Comparison of ENCODE assay signal across 33 mouse cellular contexts in genomic region chr2:70625761-70626160, GRCm38 (mm10). TPM values are rescaled to one million over a fixed set of nuclear protein-coding genes. Genes with fewer than 3 reads are reported as not detected.
DNase-seq lines count a peak whose midpoint lies in the region; ATAC-seq and TF ChIP-seq lines count a peak whose summit lies in the region.
"Had no signal": no experiment of that assay in that cellular context is flagged by ENCODE, and none has a peak within 500 bp of the region (broad histone marks: within the 10 kb centered on the region; RNA-seq: fewer than 3 reads in every experiment).

No protein-coding gene starts in this region.

- no peak overlapping the region for H3K4me3 ChIP-seq in lung, embryonic 14.5 days (ENCODE audit: low read depth, low read length)
- H3K4me3 ChIP-seq: embryonic facial prominence, embryonic 10.5 days; embryonic facial prominence, embryonic 13.5 days; erythroblast, embryonic 14.5 days; forebrain, embryonic 10.5 days; forebrain, embryonic 13.5 days; heart, adult 2 months; heart, embryonic 15.5 days had no signal

- H3K27ac ChIP-seq in lung, embryonic 14.5 days (ENCODE audit: low read depth) = no peak overlapping the region
- H3K27ac ChIP-seq: embryonic facial prominence, embryonic 10.5 days; embryonic facial prominence, embryonic 13.5 days; forebrain, embryonic 10.5 days; forebrain, embryonic 13.5 days; heart, adult 2 months; heart, embryonic 15.5 days; hindbrain, embryonic 14.5 days; hindbrain, postnatal 0 days had no signal

- no peak for TF ChIP-seq CTCF in lung, embryonic 14.5 days (IDR thresholded peaks at IDR 0.05; ENCODE audit: low read depth)

- no peak overlapping the region for H3K9ac ChIP-seq in lung, embryonic 14.5 days
- H3K9ac ChIP-seq: embryonic facial prominence, embryonic 13.5 days; forebrain, embryonic 13.5 days; heart, embryonic 15.5 days; hindbrain, embryonic 14.5 days had no signal

- H3K9me3 ChIP-seq in lung, embryonic 14.5 days (ENCODE audit: low read depth, low read length) = no peaks in the 10 kb centered on the region
- H3K9me3 ChIP-seq: embryonic facial prominence, embryonic 10.5 days; forebrain, embryonic 10.5 days; forebrain, embryonic 13.5 days; heart, embryonic 15.5 days had no signal

- no peaks in the 10 kb centered on the region for H3K4me1 ChIP-seq in lung, embryonic 14.5 days (ENCODE audit: insufficient read depth)

- H3K4me2 ChIP-seq in lung, embryonic 14.5 days = no peak overlapping the region
- H3K4me2 ChIP-seq: embryonic facial prominence, embryonic 13.5 days; forebrain, embryonic 13.5 days; heart, embryonic 11.5 days; heart, embryonic 15.5 days; hindbrain, embryonic 14.5 days had no signal

- no peaks in the 10 kb centered on the region for H3K36me3 ChIP-seq in lung, embryonic 14.5 days (ENCODE audit: insufficient read depth)
- H3K36me3 ChIP-seq: embryonic facial prominence, embryonic 10.5 days; embryonic facial prominence, embryonic 13.5 days; forebrain, embryonic 10.5 days; G1E; heart, embryonic 15.5 days had no signal

- no peaks in the 10 kb centered on the region for H3K27me3 ChIP-seq in lung, embryonic 14.5 days (ENCODE audit: insufficient read depth, low read length)
- H3K27me3 ChIP-seq: forebrain, embryonic 13.5 days; heart, embryonic 15.5 days had no signal

- DNase-seq in heart, adult 11 months = peak; percentile 77
- DNase-seq in heart, adult 8-10 months (ENCODE audit: low spot score) = no peak
- DNase-seq in lung, embryonic 14.5 days = peak; percentile 30
- no peak for DNase-seq in lung, adult 18-20 months
- DNase-seq in 416B (ENCODE audit: low read depth) = peak; percentile 15
- peak; percentile 62 for DNase-seq in gonadal fat pad, adult 2 months (ENCODE audit: low read depth)
- no peak for DNase-seq in thymus, postnatal 10 days (ENCODE audit: low spot score in 2 of 2)
- DNase-seq: adrenal gland, adult 8-10 months; adrenal gland, postnatal 25 days; B cell, adult 2 months; cerebellum, adult 11-12 months; cerebellum, adult 8-10 months; cerebellum, postnatal 10 days; cerebellum, postnatal 36 days; embryo, embryonic 11 days; gastrocnemius, postnatal 14 days; heart, adult 2 months; heart, postnatal 14 days; heart, postnatal 4 days had no signal

- no peak for ATAC-seq in lung, embryonic 14.5 days (ENCODE audit: insufficient read depth)
- ATAC-seq: forebrain, embryonic 13.5 days; forebrain, embryonic 16.5 days; hindbrain, postnatal 0 days; inflammation-experienced regulatory T-cells, adult 6 months had no signal

- WGBS in lung, embryonic 14.5 days = 56% methylated on average over 7 of the region's 7 CpGs

RNA-seq across cellular contexts. Expression of gene Gorasp2, which starts 35.6 kb away (rescaled TPM):
- total RNA-seq in heart, adult 8-10 months (2022) = 10 to 100 TPM; 61.3 to 66.8 (median 65.0) TPM
- 203 and 208 TPM in 2 replicates for polyA plus RNA-seq in lung, embryonic 14.5 days (2014; fragmentation: Nextera tagmentation; extraction: Ambion mirVana)
- 148 and 158 TPM in 2 replicates for polyA plus RNA-seq in gonadal fat pad, adult 2 months (2012; rRNA removed)

RNA-seq across cellular contexts. Expression of gene Gm26558, which starts 36.1 kb away (rescaled TPM):
- under 1 TPM in 2 of 4 experiments, not detected in 2; 0.31 to 0.38 TPM for total RNA-seq in heart, adult 8-10 months (2022)
- 5.1 and 5.3 TPM in 2 replicates for polyA plus RNA-seq in lung, embryonic 14.5 days (2014; fragmentation: Nextera tagmentation; extraction: Ambion mirVana)
- polyA plus RNA-seq in gonadal fat pad, adult 2 months (2012; rRNA removed) = 0.88 and 1.3 TPM in 2 replicates
- total RNA-seq: gastrocnemius, adult 18-20 months; gastrocnemius, postnatal 4 days; heart, adult 2 months; heart, postnatal 14 days had no signal
- polyA plus RNA-seq: erythroblast, embryonic 14.5 days; heart, adult 2 months; inflammation-experienced regulatory T-cells, adult 6 months had no signal

Comparison
In these comparisons a context has a peak if more than half of its experiments do, and no peak if none do; other contexts are left out.
1. DNase-seq: peak in heart, adult 11 months (single experiment), lung, embryonic 14.5 days (single experiment), 416B (single experiment) and gonadal fat pad, adult 2 months (single experiment); none in heart, adult 8-10 months (single experiment), lung, adult 18-20 months (0 of 2) and thymus, postnatal 10 days (0 of 2).